Mouse (Mus musculus) olfactory bulb, adult 2 months (tissue): ENCODE measurements around the gene Ppme1.

Experiments
- CTCF ChIP-seq: fragments of 200-500 bp; IDR thresholded peaks from 2 replicates; pipeline ENCODE4 v1.5.1; 2012; ENCODE audit warnings: low read depth, mild to moderate bottlenecking, low read length, moderate library complexity; ENCODE audit not compliant: insufficient read depth
- POLR2A ChIP-seq: fragments of 200-500 bp; IDR thresholded peaks from 2 replicates; pipeline ENCODE4 v1.6.1; 2012; ENCODE audit warnings: mild to moderate bottlenecking, low read depth, low read length, moderate library complexity; ENCODE audit not compliant: insufficient read depth

DNA sequence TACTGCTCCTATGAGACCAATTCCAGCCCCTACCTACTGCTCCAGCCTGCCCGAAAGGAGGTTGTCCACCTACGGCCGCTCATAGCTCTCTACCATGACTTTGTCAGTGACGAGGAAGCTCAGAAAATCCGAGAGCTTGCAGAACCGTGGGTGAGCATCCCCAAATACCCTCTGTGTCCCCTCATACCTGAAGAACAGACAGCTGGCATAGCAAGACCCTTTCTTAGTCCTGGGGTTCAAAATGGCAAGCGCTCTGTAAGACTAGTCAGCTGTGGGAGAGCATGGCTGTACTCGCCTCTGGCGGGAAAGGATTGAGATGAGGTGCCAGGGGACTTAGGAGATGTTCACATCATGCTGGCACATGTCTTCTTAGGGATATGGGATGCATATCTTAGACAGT, 66.2 kb downstream of the Ppme1 start:
- no peak for TF ChIP-seq CTCF
- TF ChIP-seq POLR2A = no peak
